Mouse (Mus musculus): ENCODE results near the gene Fndc5. TPM values are rescaled to one million over a fixed set of nuclear protein-coding genes. Genes with fewer than 3 reads are reported as not detected.

Gene Fndc5
- total RNA-seq, 2 experiments from 2014 or later = 324 to 341 TPM

DNA sequence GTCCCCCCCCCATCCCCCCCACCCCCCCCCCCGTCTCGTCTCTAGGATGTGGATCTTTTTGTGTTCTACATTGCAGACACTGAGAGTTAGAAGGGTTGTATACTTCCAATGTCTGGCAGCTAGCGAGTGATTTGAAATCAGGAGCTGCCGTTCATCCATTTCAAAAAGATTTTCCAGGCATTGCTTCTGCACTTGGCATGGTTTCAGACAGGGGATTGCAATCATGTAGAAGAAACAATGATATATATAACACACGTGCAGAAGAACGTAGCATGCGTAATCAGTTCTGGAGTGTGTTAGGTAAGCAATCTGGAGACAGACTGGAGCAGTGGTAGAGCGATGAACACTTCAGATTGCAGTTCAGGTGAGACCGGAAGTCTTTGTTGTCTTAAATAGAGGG, 14.7 kb upstream of the Fndc5 start:
- DNase-seq = no peak
- intact Hi-C loops (cut with DNase I) = no loop called here

DNA sequence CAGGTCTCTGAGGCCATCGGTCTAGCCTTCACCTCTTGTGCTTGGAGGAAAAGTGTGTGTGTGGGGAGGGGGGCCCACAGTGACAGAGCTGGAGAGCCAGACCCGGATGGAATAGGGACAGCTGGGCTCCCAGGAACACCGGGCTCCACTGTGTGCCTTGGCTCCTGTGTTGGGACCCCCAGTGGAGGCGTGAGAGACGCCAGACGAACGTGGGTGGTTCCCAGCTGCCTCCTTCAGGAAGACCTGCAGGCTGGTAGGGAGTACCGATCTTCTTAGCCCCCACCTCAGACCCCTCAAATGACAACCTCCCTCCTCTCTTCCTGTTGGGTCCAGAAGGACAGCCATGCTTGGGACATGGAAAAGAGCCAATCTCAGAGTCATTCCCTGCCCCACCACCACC, 14.1 kb upstream of the Fndc5 start:
- intact Hi-C loops (cut with DNase I) = no loop called here

DNA sequence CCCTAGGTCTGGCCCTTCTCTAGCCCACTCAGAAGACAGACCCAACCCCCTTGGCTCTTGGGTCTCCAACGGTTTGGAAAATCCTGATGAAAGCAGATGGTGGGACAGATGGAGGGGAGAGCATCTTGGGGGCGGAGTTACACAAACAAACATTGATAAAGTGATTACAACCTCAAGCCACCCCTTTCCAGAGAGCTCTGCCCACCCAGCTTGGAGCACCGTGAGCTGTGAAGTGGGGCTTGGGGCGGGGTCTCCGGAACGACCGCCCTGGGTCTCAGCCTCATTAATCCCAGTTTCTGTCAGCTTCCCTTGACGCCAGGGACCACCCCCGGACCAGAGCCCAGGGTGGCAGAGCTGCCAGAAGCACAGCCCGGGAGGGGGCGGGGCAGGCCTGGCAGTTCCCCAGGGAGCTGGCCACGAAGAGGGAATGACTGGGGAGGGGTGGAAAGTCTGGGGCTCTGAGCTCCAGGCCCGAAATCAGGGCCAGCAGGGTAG, 12.1 kb upstream of the Fndc5 start:
- intact Hi-C loops (cut with DNase I) = no loop called here

More for the DNA sequence above, 14.1 kb upstream of the Fndc5 start:
- no peak for DNase-seq

DNA sequence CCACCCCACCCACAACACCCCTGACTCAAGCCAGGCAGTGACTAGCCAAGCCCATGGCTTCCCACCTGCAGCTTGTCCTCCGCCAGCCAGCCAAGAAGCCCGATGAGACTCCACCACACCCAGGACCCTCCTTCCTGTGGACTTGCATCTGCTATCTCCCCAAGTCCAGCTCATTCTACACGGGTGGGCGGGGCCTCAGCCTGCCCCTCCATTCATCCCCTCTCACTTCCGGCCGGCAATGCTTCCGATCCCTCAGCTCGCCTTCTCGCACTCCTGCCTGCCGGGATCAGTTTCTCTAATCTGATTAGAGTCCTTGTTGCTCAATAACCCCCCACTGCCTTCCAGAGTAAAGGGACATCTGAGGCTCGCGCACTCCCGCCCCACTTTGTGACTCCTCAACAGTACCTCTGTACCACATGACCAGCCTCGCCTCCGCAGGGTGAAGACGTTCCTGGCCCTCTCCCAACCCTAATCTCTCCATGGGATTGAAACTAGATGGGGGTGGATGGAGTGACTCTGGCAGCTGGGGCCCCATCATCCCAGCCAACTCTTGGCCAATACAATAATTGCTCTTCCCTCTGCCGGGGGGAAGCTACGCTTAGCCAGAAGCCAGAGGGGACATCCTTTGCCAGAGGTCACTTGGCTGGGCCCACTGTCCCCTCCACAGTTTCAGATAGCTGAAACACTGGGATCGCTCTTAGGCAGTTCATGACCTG, 10.9 kb upstream of the Fndc5 start:
- DNase-seq = peak in 1 of 2 experiments; percentile 46
- intact Hi-C loops (cut with DNase I) = no loop called here

More for the DNA sequence above, 12.1 kb upstream of the Fndc5 start:
- DNase-seq = no peak

DNA sequence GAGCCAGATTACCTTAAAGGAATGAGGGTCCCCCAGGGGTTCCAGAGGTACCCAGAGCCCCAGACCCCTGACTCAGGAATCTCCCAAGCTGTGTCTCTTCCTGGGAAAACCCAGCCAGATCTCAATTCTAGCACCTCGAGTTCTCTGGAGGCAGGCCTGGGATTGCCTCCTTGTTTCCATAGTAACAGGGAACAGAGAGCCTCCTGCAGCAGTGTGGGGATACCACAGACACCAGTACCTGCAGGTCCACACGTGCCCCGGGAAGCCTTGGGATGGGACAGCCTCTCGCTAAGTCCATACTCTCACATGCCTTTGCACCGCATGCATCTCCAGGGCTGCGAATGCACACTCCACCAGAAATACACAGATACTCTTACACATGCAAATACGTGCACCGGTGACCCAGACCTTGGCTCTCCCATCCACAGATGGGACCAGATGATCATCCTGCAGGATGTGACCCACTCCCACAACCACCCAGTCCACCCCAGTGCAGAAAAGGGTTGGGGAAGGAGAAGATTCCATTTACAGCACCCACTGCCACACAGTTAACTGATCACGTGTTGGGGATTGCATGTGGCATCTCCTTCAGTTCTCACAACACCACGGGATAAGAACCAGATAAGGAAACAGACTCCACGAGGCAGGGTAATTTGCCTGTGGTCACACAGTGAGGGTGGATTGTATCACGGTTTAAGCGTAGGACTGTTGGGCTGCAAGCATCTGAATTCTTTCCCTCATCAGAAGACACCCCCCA, 8.0 kb upstream of the Fndc5 start:
- intact Hi-C loops (cut with DNase I) = no loop called here
- no peak for DNase-seq

DNA sequence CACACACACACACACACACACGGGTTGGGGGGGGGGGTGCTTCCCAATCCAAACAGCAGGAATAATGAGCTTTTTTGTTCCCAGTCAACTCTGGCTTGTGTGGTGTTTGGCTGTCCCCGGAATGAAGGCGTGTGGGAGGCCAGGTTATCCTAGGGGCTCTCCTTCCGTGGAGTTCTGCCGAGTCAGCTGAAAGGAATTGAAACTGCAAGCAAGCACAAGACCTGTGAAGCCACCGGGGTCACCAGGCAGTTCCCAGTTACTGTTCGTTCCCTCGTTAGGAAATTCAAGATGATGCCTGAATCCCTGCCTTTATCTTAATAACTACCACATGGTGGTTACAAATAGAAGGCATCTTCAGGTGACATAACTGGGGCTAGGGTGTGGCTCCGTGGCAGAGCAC, 7.4 kb upstream of the Fndc5 start:
- intact Hi-C loops (cut with DNase I) = no loop called here
- no peak for DNase-seq

DNA sequence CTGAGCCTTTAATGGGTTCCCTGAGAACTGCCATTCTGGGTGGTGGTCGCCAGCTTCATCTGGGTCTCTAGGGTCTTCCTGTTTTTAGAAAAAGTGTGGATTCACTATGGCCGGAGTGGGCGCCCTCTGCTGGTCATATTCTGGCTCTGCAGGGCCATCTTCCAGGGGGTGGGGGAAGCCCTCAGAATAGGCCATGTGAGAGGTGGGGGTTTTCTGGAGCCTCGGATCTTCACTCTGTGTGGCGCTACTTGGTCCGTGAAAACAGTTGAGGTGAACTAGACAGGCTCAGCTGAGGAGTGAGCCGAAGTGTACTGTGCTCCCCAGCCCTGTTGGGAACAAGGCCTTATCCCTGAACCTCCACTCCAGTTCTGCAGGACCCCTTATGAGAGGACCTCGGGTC, 6.7 kb upstream of the Fndc5 start:
- intact Hi-C loops (cut with DNase I) = loop anchor here (10.0 kb wide), 1 partner anchor 325 kb away; no protein-coding TSS in a partner anchor
- DNase-seq = peak in 1 of 2 experiments; percentile 45

DNA sequence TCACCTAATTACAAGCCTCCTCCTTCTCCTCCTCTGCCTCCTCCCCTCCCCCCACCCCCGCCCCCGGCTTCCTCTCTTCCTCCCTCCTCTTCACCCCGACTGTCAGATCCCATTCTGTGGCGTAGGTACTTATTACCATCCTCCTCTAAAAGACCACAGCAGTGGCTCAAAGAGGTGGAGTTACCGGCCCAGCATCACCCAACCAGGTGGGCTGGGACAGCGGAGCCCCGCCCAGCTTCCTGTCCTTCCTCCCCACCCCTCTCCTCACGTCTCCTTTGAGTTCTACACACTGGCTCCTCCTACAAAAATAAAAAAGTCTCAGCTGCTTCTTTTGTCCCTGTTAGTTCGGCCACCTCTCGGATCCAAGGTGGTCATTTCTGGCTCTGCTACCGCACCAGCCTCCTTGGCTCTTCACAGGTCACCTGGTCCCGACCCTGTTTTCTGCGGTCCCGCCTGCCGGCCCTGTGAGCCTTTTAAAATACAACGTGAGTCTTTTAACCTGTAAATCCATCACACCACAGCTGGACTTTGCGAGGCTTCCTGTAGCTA, 6.0 kb upstream of the Fndc5 start:
- intact Hi-C loops (cut with DNase I) = loop anchor here (10.0 kb wide), 1 partner anchor 324 kb away; no protein-coding TSS in a partner anchor
- DNase-seq = no peak

DNA sequence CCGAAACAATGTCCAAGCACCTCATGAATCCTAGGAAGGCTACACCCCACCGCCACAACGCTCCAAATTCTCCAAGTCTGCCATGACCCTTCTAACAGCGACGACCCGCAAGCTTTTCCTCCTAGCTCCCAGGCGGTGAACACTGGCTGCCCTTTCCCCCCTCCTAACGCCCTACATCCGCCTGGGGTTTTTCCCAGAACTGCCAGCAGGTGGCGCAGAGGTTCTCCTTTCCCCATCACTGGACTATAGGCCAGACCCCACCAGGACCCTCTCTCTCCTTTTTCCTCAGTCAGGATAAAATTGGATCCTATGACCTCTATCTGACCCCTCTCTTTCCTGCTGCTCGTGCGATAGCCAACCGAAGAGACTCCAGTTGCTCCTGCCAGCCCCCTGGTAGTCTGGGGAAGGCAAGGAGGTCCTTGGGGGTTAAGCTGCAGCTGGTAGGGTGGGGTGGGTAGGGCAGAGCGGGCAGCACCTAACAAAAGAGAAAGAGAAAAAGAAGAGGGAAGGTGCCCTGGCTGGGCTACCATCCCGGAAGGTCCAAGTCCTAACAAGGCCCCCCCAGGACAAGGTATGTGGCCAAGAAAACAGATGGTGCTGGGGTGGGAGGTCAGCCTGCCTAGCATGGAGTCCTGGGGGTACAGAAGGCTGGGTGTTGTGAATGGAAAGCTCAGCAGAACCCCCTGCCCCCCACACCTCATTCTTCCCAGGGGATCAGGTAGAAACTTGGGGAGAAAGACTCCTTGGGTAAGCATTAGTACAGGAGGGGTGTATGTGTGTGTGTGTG, 1.8 kb upstream of the Fndc5 start:
- DNase-seq = peak; percentile 74 to 86

DNA sequence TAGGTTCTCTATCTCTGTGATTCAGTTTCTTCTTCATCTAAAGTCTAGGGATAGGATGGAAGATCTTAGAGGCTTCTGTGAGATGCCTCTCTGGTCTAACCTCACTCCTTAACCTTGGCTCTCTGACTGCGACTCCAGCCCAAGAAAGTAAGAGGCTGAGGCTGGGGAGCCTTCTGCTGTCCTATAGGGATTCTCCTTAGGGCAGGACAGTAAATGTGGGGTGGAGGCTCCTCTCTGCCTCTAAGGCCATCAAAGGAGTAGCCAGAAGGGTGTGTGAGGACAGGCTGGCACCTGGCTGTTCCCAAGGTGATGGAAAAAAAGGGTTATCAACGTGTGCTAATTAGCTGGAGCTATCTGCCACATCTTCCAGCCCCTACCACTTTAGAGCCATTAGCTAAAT, 1.2 kb upstream of the Fndc5 start:
- intact Hi-C loops (cut with DNase I) = loop anchor here (2.0 to 10.0 kb wide), 3 partner anchors 45 to 319 kb away; no protein-coding TSS in a partner anchor
- DNase-seq = no peak

More for the DNA sequence above, 1.8 kb upstream of the Fndc5 start:
- intact Hi-C loops (cut with DNase I) = loop anchor here (2.0 to 10.0 kb wide), 3 partner anchors 46 to 320 kb away; no protein-coding TSS in a partner anchor

DNA sequence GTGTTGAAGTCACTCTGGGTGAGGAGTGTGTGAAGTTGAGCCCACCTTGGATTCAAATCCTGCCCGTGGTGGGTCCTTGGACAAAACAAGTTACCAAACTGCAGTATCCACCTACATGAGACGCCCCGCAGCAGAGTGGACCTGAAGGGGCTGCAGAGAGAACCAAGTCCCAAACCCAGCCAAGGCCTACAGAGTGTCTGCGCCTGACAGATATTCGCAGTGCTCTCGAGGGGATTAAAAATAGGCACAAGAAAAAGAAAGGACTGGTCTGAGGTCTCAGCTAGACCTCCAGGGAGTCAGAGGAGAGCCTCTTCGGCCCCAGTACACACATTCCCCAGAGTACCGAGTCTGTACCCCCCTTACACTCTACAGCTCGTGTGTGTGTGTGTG, 615 bp upstream of the Fndc5 start:
- intact Hi-C loops (cut with DNase I) = loop anchor here (10.0 kb wide), 1 partner anchor 319 kb away; no protein-coding TSS in a partner anchor
- no peak for DNase-seq

DNA sequence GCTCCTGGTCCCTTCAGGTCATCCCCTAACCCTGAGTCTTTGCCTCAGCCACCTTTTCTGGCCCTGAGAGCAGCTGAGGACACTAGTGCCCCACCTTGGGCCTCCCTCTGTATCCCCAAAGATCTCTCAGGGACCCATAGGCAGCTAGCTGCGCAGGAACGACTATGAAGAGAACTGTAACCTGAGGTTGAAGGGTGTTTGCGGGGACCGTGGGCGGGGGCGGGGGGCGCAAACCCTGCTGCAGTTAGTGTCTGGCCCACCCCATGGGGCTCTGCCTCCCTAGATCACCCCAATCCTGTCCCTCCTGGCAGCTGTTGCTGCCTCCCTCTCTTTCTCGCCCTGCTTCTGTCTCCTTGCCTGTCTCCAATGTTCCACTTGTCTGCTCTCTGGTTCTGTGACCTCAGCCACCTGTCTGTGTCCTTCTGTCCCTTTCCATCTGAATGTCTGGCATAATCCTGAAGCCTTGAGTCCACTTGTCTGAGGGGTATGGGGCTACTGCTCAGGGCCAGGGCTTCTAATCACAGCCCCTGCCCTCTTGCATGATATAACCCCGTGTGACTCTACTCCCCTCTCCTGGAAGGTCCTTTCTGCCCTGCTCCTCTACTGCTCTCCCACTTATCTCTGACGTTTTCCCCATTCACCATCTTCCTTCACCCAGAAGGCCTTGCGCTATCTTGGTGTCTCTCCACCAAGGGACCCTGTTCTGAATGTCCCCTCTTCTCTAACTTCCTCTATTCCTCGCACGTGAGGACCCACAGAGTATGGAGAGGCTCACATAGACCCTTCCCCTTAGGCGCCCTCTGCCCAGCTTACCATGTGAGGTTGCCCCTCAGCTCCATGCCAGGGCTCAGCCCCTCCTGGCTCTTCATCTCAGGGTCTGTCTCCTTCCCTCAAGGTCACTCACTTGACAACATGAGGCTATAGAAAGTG, 858 bp downstream of the Fndc5 start:
- intact Hi-C loops (cut with DNase I) = loop anchor here (10.0 kb wide), 1 partner anchor 317 kb away; no protein-coding TSS in a partner anchor
- DNase-seq = no peak

DNA sequence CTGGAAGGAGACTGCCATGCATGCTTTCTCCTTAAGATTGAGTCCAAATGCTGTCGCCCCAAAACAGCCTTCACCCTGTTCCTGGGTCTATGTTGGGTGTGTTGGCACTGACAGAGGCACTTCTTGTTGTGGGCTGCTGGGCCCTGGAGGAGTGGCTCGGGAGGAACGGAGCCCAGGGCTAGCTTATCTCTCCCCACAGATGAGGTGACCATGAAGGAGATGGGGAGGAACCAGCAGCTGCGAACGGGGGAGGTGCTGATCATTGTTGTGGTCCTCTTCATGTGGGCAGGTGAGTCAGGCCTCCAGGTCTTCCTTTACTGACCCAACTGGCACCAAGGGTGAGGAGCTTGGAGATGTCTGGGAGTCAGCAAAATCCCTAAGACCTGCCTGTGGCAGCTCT, 2.8 kb downstream of the Fndc5 start:
- intact Hi-C loops (cut with DNase I) = loop anchor here (10.0 kb wide), 1 partner anchor 315 kb away; no protein-coding TSS in a partner anchor
- DNase-seq = no peak

DNA sequence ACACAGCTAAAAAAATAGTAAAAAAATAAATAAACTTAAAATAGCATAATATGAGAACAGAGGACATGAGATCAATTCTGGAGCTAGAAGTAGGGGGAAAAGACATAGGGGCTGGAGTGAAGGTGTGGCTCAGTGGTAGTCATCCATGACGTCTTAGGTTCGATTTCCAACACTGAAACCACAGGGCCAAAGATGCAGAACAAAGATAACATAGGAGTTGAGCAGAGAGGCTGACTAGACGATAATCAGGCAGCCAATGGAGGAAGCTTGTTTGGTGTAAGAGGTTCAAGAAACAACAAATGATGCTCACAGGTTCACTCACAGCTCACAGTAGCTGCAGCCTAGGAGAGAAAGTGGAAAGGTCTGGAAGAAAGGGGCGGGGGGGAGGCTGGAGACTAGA, 4.0 kb downstream of the Fndc5 start:
- intact Hi-C loops (cut with DNase I) = no loop called here
- DNase-seq = no peak

DNA sequence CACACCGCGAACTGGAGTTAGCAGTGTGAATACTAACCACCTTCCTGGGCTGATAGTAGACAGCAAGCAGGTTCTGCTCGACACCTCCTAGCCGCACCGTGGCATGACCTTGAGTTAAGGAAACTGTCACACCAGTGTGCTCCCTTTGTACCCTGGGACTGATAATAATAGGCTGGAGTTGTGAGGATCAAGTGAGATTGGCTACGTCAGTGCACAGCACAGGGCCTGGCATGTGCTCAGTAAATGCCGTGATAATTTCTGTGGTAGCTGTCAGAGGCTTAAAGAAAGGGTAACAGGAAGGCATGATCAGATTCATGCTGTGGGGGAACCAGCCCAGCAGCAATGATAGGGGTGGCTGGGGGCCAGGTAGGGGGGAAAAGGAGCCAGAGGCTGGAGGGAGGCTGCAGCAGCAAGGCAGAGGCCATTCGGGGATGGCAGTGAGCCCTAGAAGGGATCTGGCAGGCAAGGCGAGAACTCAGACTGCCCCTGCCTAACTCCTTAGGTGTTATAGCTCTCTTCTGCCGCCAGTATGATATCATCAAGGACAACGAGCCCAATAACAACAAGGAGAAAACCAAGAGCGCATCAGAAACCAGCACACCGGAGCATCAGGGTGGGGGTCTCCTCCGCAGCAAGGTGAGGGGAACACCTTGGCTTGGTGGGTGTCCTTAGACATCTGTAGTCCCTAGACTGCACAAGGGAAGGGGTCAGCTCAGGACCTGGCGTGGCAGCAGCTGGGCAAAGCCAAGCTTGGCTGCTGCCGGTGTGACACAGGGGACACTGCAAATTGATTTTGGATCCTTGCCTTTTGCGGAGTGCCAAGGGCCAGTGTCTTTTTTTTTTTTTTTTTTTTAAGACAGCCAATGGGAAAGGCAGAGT, 5.0 kb downstream of the Fndc5 start:
- peak in 1 of 2 experiments; percentile 45 for DNase-seq
- intact Hi-C loops (cut with DNase I) = no loop called here

DNA sequence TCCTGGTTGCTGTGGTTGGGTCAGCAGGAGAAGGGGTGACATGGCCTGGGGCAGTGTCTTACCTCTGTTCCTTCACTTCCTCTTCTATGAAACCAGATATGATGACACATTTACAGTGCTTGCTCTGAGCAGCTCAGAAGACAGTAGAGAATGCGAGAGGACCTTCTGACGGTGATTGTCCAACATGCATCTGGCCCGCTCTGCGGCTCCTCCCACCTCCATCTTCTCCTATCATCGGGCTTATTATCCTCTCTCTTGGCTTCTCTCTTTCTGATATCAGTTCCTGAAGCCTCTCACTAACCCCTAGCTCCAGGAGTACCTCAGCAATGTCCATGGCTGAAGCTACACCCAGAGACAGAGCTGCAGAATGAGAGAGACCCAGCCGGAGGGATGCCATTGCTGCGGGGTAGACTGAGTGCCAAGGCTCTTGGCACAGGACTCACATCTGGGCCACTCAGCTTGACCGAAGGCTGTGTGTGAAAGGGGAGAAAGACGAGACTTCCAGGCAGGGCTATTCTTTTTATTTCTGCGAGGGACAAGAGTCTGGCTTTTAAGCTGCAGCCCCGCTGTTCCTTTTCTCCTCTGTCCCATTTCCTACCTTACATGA, 5.7 kb downstream of the Fndc5 start:
- DNase-seq = no peak
- intact Hi-C loops (cut with DNase I) = no loop called here

DNA sequence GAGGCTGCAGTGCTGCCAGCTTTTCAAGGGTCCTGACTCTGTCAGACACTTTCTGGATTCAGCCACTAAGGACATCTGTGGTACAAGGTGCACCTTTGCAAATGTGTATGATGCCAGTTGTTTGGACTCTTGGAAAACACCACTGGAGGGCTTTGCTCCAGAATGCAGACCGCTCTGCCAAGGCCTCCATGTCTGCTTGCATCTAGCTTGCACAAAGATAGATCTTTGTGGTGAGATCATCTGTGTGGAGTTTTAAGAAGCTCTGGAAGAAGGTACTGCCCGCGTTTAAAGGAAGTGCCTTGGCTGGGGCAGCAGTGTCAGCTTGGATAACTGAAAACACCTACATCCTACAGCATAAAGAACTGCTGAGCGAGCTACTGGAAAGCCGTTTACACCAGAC, 6.7 kb downstream of the Fndc5 start:
- intact Hi-C loops (cut with DNase I) = no loop called here
- DNase-seq = no peak

Data from heart, postnatal 36 days (tissue).